Comparison of ENCODE assay signal across 9 mouse cellular contexts in the genomic region with DNA sequence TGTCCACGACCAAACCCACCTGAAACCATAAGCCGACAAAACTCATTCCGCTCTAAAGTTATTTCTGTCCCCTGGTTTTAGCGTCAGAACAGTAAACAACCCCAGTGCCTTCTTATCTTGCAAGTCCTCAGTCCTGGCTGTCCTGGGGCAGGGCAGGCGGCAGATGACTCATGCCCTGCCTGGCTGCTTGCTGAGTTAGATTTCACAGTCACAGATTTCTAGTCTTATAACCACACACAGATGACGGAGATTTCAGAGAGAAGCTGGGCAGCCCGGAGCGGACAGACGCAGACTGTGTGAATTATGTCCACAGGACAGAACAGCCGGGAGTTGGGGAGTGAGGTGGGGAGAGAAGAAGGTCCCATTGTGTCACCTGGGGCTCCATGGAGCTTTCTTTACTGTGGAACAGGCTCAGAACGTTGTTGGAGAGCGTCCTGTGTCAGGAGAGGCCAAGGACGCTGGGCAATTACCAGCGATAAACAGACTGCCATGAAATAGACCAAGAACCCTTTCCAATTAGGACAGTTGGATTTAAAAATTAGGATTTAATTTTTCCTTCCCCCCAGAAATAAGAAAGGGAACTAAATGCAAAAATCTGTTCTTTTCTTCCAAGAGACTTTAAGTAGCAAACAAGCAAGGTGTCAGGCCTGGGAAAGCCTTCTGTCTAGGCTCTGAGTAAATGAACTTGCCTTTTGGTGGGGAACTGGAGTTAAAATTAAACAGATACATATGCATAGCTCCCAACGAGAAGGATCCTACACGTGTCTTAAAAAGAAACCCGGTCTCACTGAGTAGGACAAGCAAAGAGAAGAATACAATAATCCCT.
A peak's percentile ranks its signal among the peaks of the same experiment; 100 is the strongest.
DNase-seq lines count a peak whose midpoint lies in the region; ATAC-seq lines count a peak whose summit lies in the region.
"Had no signal": no experiment of that assay in that cellular context is flagged by ENCODE, and none has a peak within 500 bp of the region (broad histone marks: within the 10 kb centered on the region; RNA-seq: fewer than 3 reads in every experiment).

No protein-coding gene starts in this region.

- ATAC-seq in embryonic facial prominence, embryonic 14.5 days (ENCODE audit: low read depth): no peak

- H3K4me3 ChIP-seq in embryonic facial prominence, embryonic 14.5 days (ENCODE audit: low read depth, low read length): no peak overlapping the region
- H3K4me3 ChIP-seq: neural tube, embryonic 13.5 days had no signal

- intact Hi-C loops in heart, postnatal 14 days (cut with DNase I): loop anchor here (5.0 kb wide), 1 partner anchor 87 kb away; the partner anchor contains the start of gene Npas2

- peak; percentile 60 for DNase-seq in ovary, adult 18-20 months (ENCODE audit: low spot score)
- DNase-seq in ovary, postnatal 10 days (ENCODE audit: low spot score): no peak
- DNase-seq in embryonic facial prominence, embryonic 14.5 days (ENCODE audit: low spot score): peak; percentile 44
- DNase-seq in heart, postnatal 14 days: peak; percentile 33 to 42
- DNase-seq in urinary bladder, postnatal 14 days (ENCODE audit: low spot score): peak; percentile 57
- DNase-seq in right cerebral cortex, postnatal 4 days: no peak
- DNase-seq in cerebellum, postnatal 10 days: no peak
- DNase-seq in thymus, postnatal 0 days (ENCODE audit: low spot score): no peak

- no peaks in the 10 kb centered on the region for H3K27me3 ChIP-seq in embryonic facial prominence, embryonic 14.5 days (replicated peaks; ENCODE audit: control insufficient read depth, insufficient read depth, low read length)
- H3K27me3 ChIP-seq: neural tube, embryonic 13.5 days had no signal

- no peak overlapping the region; the same call in 1 of the 2 replicates for H3K27ac ChIP-seq in embryonic facial prominence, embryonic 14.5 days (replicated peaks; ENCODE audit: low read depth, low read length)
- H3K27ac ChIP-seq: neural tube, embryonic 13.5 days had no signal

- no peak overlapping the region for H3K9ac ChIP-seq in embryonic facial prominence, embryonic 14.5 days (ENCODE audit: low read depth, low read length)
- H3K9ac ChIP-seq: neural tube, embryonic 13.5 days had no signal

- H3K9me3 ChIP-seq in embryonic facial prominence, embryonic 14.5 days (ENCODE audit: control insufficient read depth, low read length): no peaks in the 10 kb centered on the region
- H3K9me3 ChIP-seq: neural tube, embryonic 13.5 days had no signal

- H3K4me1 ChIP-seq in embryonic facial prominence, embryonic 14.5 days (ENCODE audit: control insufficient read depth, insufficient read depth, low read length): peaks cover 14% of the 10 kb centered on the region; the same call in 1 of the 2 replicates
- H3K4me1 ChIP-seq: neural tube, embryonic 13.5 days had no signal

- no peak overlapping the region for H3K4me2 ChIP-seq in embryonic facial prominence, embryonic 14.5 days (ENCODE audit: low read depth, low read length)
- H3K4me2 ChIP-seq: neural tube, embryonic 13.5 days had no signal

- no peaks in the 10 kb centered on the region for H3K36me3 ChIP-seq in embryonic facial prominence, embryonic 14.5 days (ENCODE audit: control insufficient read depth, insufficient read depth, low read length)
- H3K36me3 ChIP-seq: neural tube, embryonic 13.5 days had no signal

- WGBS in embryonic facial prominence, embryonic 14.5 days: 41% methylated on average over 17 of the region's 17 CpGs

Comparison
In these comparisons a context has a peak if more than half of its experiments do, and no peak if none do; other contexts are left out.
1. DNase-seq: peak in ovary, adult 18-20 months (single experiment), embryonic facial prominence, embryonic 14.5 days (single experiment), heart, postnatal 14 days (2 of 2) and urinary bladder, postnatal 14 days (single experiment); none in ovary, postnatal 10 days (single experiment), right cerebral cortex, postnatal 4 days (single experiment), cerebellum, postnatal 10 days (0 of 2) and thymus, postnatal 0 days (single experiment).